Mouse (Mus musculus) CD8-positive naive resting alpha-beta T cell, adult 2 months (primary cell): ENCODE results near the gene Gbf1.
A peak's percentile ranks its signal among the peaks of the same experiment; 100 is the strongest.

Source experiments
- DNase-seq, 2 experiments: peaks; one replicate each; pipeline ENCODE4 v3.0.0; 2022; ENCODE audit warnings: low read depth in 2 of 2, low spot score in 2 of 2

The Gbf1 gene

GRCm38 (mm10) chr19:46328081-46329030, 176.0 kb downstream of the Gbf1 start, which contains the start of gene Fbxl15:
Fbxl15 (plus strand) TSS chr19:46328184.
- peak; percentile 84 to 86 for DNase-seq

- DNase-seq: no peak
Measured at GRCm38 (mm10) chr19:46329031-46329641, 176.8 kb downstream of the Gbf1 start.

GRCm38 (mm10) chr19:46329951-46330350, 177.6 kb downstream of the Gbf1 start:
- DNase-seq: no peak

GRCm38 (mm10) chr19:46330696-46331095, 178.4 kb downstream of the Gbf1 start:
- DNase-seq: no peak

GRCm38 (mm10) chr19:46331326-46331725, 179.0 kb downstream of the Gbf1 start:
- no peak for DNase-seq

- no peak for DNase-seq
Measured at GRCm38 (mm10) chr19:46331936-46332335, 179.6 kb downstream of the Gbf1 start.

GRCm38 (mm10) chr19:46332721-46333339, 180.5 kb downstream of the Gbf1 start:
- no peak for DNase-seq

GRCm38 (mm10) chr19:46333906-46334305, 181.6 kb downstream of the Gbf1 start:
- no peak for DNase-seq
